Mouse (Mus musculus): Measurements from ENCODE around the gene Folh1. TPM values are rescaled to one million over a fixed set of nuclear protein-coding genes. Genes with fewer than 3 reads are reported as not detected.
A peak's percentile ranks its signal among the peaks of the same experiment; 100 is the strongest.
"Not testable (repeated sequence)": the region's sequence is repeated elsewhere in the genome, so short reads cannot be mapped to it uniquely, and the experiment has no call there.

Gene Folh1
- 0.45 and 0.75 TPM in 2 replicates for polyA plus RNA-seq (2015; fragmentation: Nextera tagmentation; extraction: Ambion mirVana)

GRCm38 (mm10) chr7:86775617-86776325 is at the start of gene Folh1:
Gene Folh1 (minus strand): TSS chr7:86775943.
- peak; percentile 84 for ATAC-seq
- H3K36me3 ChIP-seq (ENCODE audit: control insufficient read depth, insufficient read depth): no peaks in the 10 kb centered on the region
- H3K27ac ChIP-seq (ENCODE audit: low read length): no peak within 1 kb of the TSS
- H3K9me3 ChIP-seq (ENCODE audit: control insufficient read depth, low read length): no peaks in the 10 kb centered on the region
- peak within 1 kb of the TSS; percentile 25 for H3K4me3 ChIP-seq (replicated peaks; ENCODE audit: low read length)
- WGBS: 4% methylated on average over 11 of the region's 11 CpGs
- H3K27me3 ChIP-seq (replicated peaks; ENCODE audit: control insufficient read depth, insufficient read depth, low read length): no peaks in the 10 kb centered on the region
- no peak within 1 kb of the TSS; the same call in 1 of the 2 replicates for H3K9ac ChIP-seq (replicated peaks; ENCODE audit: low read depth, low read length)
- H3K4me1 ChIP-seq (replicated peaks; ENCODE audit: control insufficient read depth, insufficient read depth, low read length): peaks cover 5% of the 10 kb centered on the region; the same call in 1 of the 2 replicates
- peak within 1 kb of the TSS; percentile 53 for H3K4me2 ChIP-seq (ENCODE audit: low read length)

- 94% methylated on average over 1 of the region's 1 CpGs for WGBS
- no peaks in the 10 kb centered on the region; the same call in 1 of the 2 replicates for H3K9me3 ChIP-seq (ENCODE audit: control insufficient read depth, low read length)
- H3K27ac ChIP-seq (ENCODE audit: low read length): no peak overlapping the region
- ATAC-seq: no peak
- no peaks in the 10 kb centered on the region for H3K27me3 ChIP-seq (replicated peaks; ENCODE audit: control insufficient read depth, insufficient read depth, low read length)
- H3K36me3 ChIP-seq (ENCODE audit: control insufficient read depth, insufficient read depth): no peaks in the 10 kb centered on the region
- H3K4me2 ChIP-seq (ENCODE audit: low read length): no peak overlapping the region
- H3K9ac ChIP-seq (replicated peaks; ENCODE audit: low read depth, low read length): no peak overlapping the region
- H3K4me3 ChIP-seq (replicated peaks; ENCODE audit: low read length): no peak overlapping the region
- H3K4me1 ChIP-seq (replicated peaks; ENCODE audit: control insufficient read depth, insufficient read depth, low read length): no peaks in the 10 kb centered on the region
Observed at GRCm38 (mm10) chr7:86816466-86816865, 40.7 kb upstream of the Folh1 start.

GRCm38 (mm10) chr7:86815716-86816115 is 40.0 kb upstream of the Folh1 start:
- not testable (repeated sequence) for H3K27ac ChIP-seq (ENCODE audit: low read length); H3K4me1 ChIP-seq (replicated peaks; ENCODE audit: control insufficient read depth, insufficient read depth, low read length); ATAC-seq; H3K27me3 ChIP-seq (replicated peaks; ENCODE audit: control insufficient read depth, insufficient read depth, low read length); H3K36me3 ChIP-seq (ENCODE audit: control insufficient read depth, insufficient read depth); H3K4me3 ChIP-seq (replicated peaks; ENCODE audit: low read length); H3K9ac ChIP-seq (replicated peaks; ENCODE audit: low read depth, low read length); H3K4me2 ChIP-seq (ENCODE audit: low read length); H3K9me3 ChIP-seq (ENCODE audit: control insufficient read depth, low read length)
- 75% methylated on average over 6 of the region's 6 CpGs for WGBS

- not testable (repeated sequence) for H3K9me3 ChIP-seq (ENCODE audit: control insufficient read depth, low read length); H3K27ac ChIP-seq (ENCODE audit: low read length); H3K4me2 ChIP-seq (ENCODE audit: low read length); ATAC-seq; H3K27me3 ChIP-seq (replicated peaks; ENCODE audit: control insufficient read depth, insufficient read depth, low read length); H3K36me3 ChIP-seq (ENCODE audit: control insufficient read depth, insufficient read depth); H3K4me3 ChIP-seq (replicated peaks; ENCODE audit: low read length); H3K4me1 ChIP-seq (replicated peaks; ENCODE audit: control insufficient read depth, insufficient read depth, low read length); H3K9ac ChIP-seq (replicated peaks; ENCODE audit: low read depth, low read length)
- 69% methylated on average over 4 of the region's 5 CpGs for WGBS
Observed at GRCm38 (mm10) chr7:86815241-86815640, 39.5 kb upstream of the Folh1 start.

GRCm38 (mm10) chr7:86794727-86795126 is 19.0 kb upstream of the Folh1 start, which contains the start of gene Vmn2r77:
Gene Vmn2r77 (plus strand): TSS chr7:86795027.
- Histone ChIP-seq H3K4me3 (replicated peaks; ENCODE audit: low read length) (no peak within 1 kb of the TSS), H3K27me3 (replicated peaks; ENCODE audit: control insufficient read depth, insufficient read depth, low read length) (no peaks in the 10 kb centered on the region), H3K4me2 (ENCODE audit: low read length) (no peak within 1 kb of the TSS), H3K4me1 (replicated peaks; ENCODE audit: control insufficient read depth, insufficient read depth, low read length) (no peaks in the 10 kb centered on the region), H3K36me3 (ENCODE audit: control insufficient read depth, insufficient read depth) (no peaks in the 10 kb centered on the region), H3K9me3 (ENCODE audit: control insufficient read depth, low read length) (no peaks in the 10 kb centered on the region), H3K27ac (ENCODE audit: low read length) (no peak within 1 kb of the TSS), H3K9ac (replicated peaks; ENCODE audit: low read depth, low read length) (no peak within 1 kb of the TSS)
- ATAC-seq: no peak

- 91% methylated on average over 3 of the region's 3 CpGs for WGBS
- no peak for ATAC-seq
- H3K27ac ChIP-seq (ENCODE audit: low read length): no peak overlapping the region
- no peak overlapping the region for H3K4me3 ChIP-seq (replicated peaks; ENCODE audit: low read length)
- H3K9ac ChIP-seq (replicated peaks; ENCODE audit: low read depth, low read length): no peak overlapping the region
- H3K4me1 ChIP-seq (replicated peaks; ENCODE audit: control insufficient read depth, insufficient read depth, low read length): peaks cover 5% of the 10 kb centered on the region; the same call in 1 of the 2 replicates
- no peaks in the 10 kb centered on the region for H3K36me3 ChIP-seq (ENCODE audit: control insufficient read depth, insufficient read depth)
- H3K9me3 ChIP-seq (ENCODE audit: control insufficient read depth, low read length): no peaks in the 10 kb centered on the region
- H3K27me3 ChIP-seq (replicated peaks; ENCODE audit: control insufficient read depth, insufficient read depth, low read length): no peaks in the 10 kb centered on the region
- no peak overlapping the region for H3K4me2 ChIP-seq (ENCODE audit: low read length)
Observed at GRCm38 (mm10) chr7:86771621-86772020, 4.1 kb downstream of the Folh1 start.

- H3K4me1 ChIP-seq (replicated peaks; ENCODE audit: control insufficient read depth, insufficient read depth, low read length): no peaks in the 10 kb centered on the region
- no peaks in the 10 kb centered on the region for H3K27me3 ChIP-seq (replicated peaks; ENCODE audit: control insufficient read depth, insufficient read depth, low read length)
Observed at GRCm38 (mm10) chr7:86764628-86765027, 11.1 kb downstream of the Folh1 start.

GRCm38 (mm10) chr7:86760751-86761150 is 15.0 kb downstream of the Folh1 start:
- H3K9ac ChIP-seq (replicated peaks; ENCODE audit: low read depth, low read length): no peak overlapping the region
- WGBS: 96% methylated on average over 1 of the region's 1 CpGs
- no peak overlapping the region for H3K27ac ChIP-seq (ENCODE audit: low read length)
- H3K9me3 ChIP-seq (ENCODE audit: control insufficient read depth, low read length): no peaks in the 10 kb centered on the region
- no peaks in the 10 kb centered on the region for H3K36me3 ChIP-seq (ENCODE audit: control insufficient read depth, insufficient read depth)
- H3K4me1 ChIP-seq (replicated peaks; ENCODE audit: control insufficient read depth, insufficient read depth, low read length): no peaks in the 10 kb centered on the region
- ATAC-seq: no peak
- H3K4me2 ChIP-seq (ENCODE audit: low read length): no peak overlapping the region
- H3K27me3 ChIP-seq (replicated peaks; ENCODE audit: control insufficient read depth, insufficient read depth, low read length): no peaks in the 10 kb centered on the region
- no peak overlapping the region for H3K4me3 ChIP-seq (replicated peaks; ENCODE audit: low read length)

More at GRCm38 (mm10) chr7:86764628-86765027, 11.1 kb downstream of the Folh1 start:
- Histone ChIP-seq H3K4me3 (replicated peaks; ENCODE audit: low read length) (no peak overlapping the region), H3K27ac (ENCODE audit: low read length) (no peak overlapping the region), H3K9ac (replicated peaks; ENCODE audit: low read depth, low read length) (no peak overlapping the region), H3K36me3 (ENCODE audit: control insufficient read depth, insufficient read depth) (no peaks in the 10 kb centered on the region), H3K4me2 (ENCODE audit: low read length) (no peak overlapping the region), H3K9me3 (ENCODE audit: control insufficient read depth, low read length) (no peaks in the 10 kb centered on the region)
- no peak for ATAC-seq

- Histone ChIP-seq H3K27ac (ENCODE audit: low read length) (no peak overlapping the region), H3K4me1 (replicated peaks; ENCODE audit: control insufficient read depth, insufficient read depth, low read length) (no peaks in the 10 kb centered on the region), H3K4me3 (replicated peaks; ENCODE audit: low read length) (no peak overlapping the region), H3K9me3 (ENCODE audit: control insufficient read depth, low read length) (no peaks in the 10 kb centered on the region), H3K9ac (replicated peaks; ENCODE audit: low read depth, low read length) (no peak overlapping the region), H3K36me3 (ENCODE audit: control insufficient read depth, insufficient read depth) (no peaks in the 10 kb centered on the region), H3K27me3 (replicated peaks; ENCODE audit: control insufficient read depth, insufficient read depth, low read length) (no peaks in the 10 kb centered on the region), H3K4me2 (ENCODE audit: low read length) (no peak overlapping the region)
- ATAC-seq: no peak
Observed at GRCm38 (mm10) chr7:86725013-86725412, 50.7 kb downstream of the Folh1 start.

- no peaks in the 10 kb centered on the region for H3K9me3 ChIP-seq (ENCODE audit: control insufficient read depth, low read length)
Observed at GRCm38 (mm10) chr7:86688030-86688429, 87.7 kb downstream of the Folh1 start, which contains the start of gene Olfr292. Gene Olfr292 (plus strand): TSS chr7:86688330.

More at GRCm38 (mm10) chr7:86688030-86688429, 87.7 kb downstream of the Folh1 start, which contains the start of gene Olfr292:
- no peak within 1 kb of the TSS for H3K4me3 ChIP-seq (replicated peaks; ENCODE audit: low read length)
- H3K9ac ChIP-seq (replicated peaks; ENCODE audit: low read depth, low read length): no peak within 1 kb of the TSS
- no peaks in the 10 kb centered on the region for H3K27me3 ChIP-seq (replicated peaks; ENCODE audit: control insufficient read depth, insufficient read depth, low read length)
- ATAC-seq: no peak
- H3K4me1 ChIP-seq (replicated peaks; ENCODE audit: control insufficient read depth, insufficient read depth, low read length): no peaks in the 10 kb centered on the region
- H3K4me2 ChIP-seq (ENCODE audit: low read length): no peak within 1 kb of the TSS
- no peaks in the 10 kb centered on the region for H3K36me3 ChIP-seq (ENCODE audit: control insufficient read depth, insufficient read depth)
- H3K27ac ChIP-seq (ENCODE audit: low read length): no peak within 1 kb of the TSS

Data from forebrain, embryonic 16.5 days (tissue).